Mouse (Mus musculus) left cerebral cortex, adult 9 months (tissue): ENCODE data around the gene Tor1aip2.

Experiments used
- DNase-seq, 2 experiments: peaks; one replicate each; pipeline ENCODE4 v3.0.0; 2022; ENCODE audit warnings: low spot score in 2 of 2

The Tor1aip2 gene

GRCm38 (mm10) chr1:156041451-156042241, 6.4 kb downstream of the Tor1aip2 start:
- DNase-seq: no peak

GRCm38 (mm10) chr1:156042481-156042880, 7.3 kb downstream of the Tor1aip2 start:
- no peak for DNase-seq

GRCm38 (mm10) chr1:156043027-156043426, 7.8 kb downstream of the Tor1aip2 start:
- DNase-seq: no peak

GRCm38 (mm10) chr1:156044211-156044611, 9.0 kb downstream of the Tor1aip2 start:
- no peak for DNase-seq

GRCm38 (mm10) chr1:156046688-156047087, 11.5 kb downstream of the Tor1aip2 start:
- no peak for DNase-seq

GRCm38 (mm10) chr1:156058207-156058606, 23.0 kb downstream of the Tor1aip2 start:
- no peak for DNase-seq

GRCm38 (mm10) chr1:156062193-156062592, 27.0 kb downstream of the Tor1aip2 start:
- DNase-seq: no peak

- no peak for DNase-seq
These were observed 30.9 kb downstream of the Tor1aip2 start for GRCm38 (mm10) chr1:156066133-156066532.

- no peak for DNase-seq
These were observed 34.9 kb downstream of the Tor1aip2 start for GRCm38 (mm10) chr1:156070106-156070505.

- DNase-seq: no peak
These were observed 38.1 kb downstream of the Tor1aip2 start for GRCm38 (mm10) chr1:156073169-156073821.

GRCm38 (mm10) chr1:156074575-156074974, 39.4 kb downstream of the Tor1aip2 start:
- DNase-seq: no peak

- DNase-seq: no peak
These were observed 41.3 kb downstream of the Tor1aip2 start for GRCm38 (mm10) chr1:156076474-156076873.

GRCm38 (mm10) chr1:156077655-156078054, 42.5 kb downstream of the Tor1aip2 start:
- DNase-seq: no peak

GRCm38 (mm10) chr1:156084603-156085002, 49.4 kb downstream of the Tor1aip2 start:
- DNase-seq: no peak

GRCm38 (mm10) chr1:156085770-156086169, 50.6 kb downstream of the Tor1aip2 start:
- DNase-seq: peak in 1 of 2 experiments; percentile 50

- DNase-seq: no peak
These were observed 52.4 kb downstream of the Tor1aip2 start for GRCm38 (mm10) chr1:156087586-156087985.

GRCm38 (mm10) chr1:156089561-156089960, 54.4 kb downstream of the Tor1aip2 start:
- no peak for DNase-seq

GRCm38 (mm10) chr1:156090042-156090441, 54.8 kb downstream of the Tor1aip2 start:
- no peak for DNase-seq

- DNase-seq: no peak
These were observed 56.6 kb downstream of the Tor1aip2 start for GRCm38 (mm10) chr1:156091811-156092210.

GRCm38 (mm10) chr1:156103763-156104162, 68.6 kb downstream of the Tor1aip2 start:
- no peak for DNase-seq

GRCm38 (mm10) chr1:156105381-156105780, 70.2 kb downstream of the Tor1aip2 start:
- DNase-seq: no peak

- no peak for DNase-seq
These were observed 72.2 kb downstream of the Tor1aip2 start for GRCm38 (mm10) chr1:156107424-156107823.

- no peak for DNase-seq
These were observed 73.2 kb downstream of the Tor1aip2 start for GRCm38 (mm10) chr1:156108400-156108799.
